Mouse (Mus musculus): ENCODE data around the gene Prl7d1. TPM values are rescaled to one million over a fixed set of nuclear protein-coding genes. Genes with fewer than 3 reads are reported as not detected.
"Not testable (repeated sequence)": the region's sequence is repeated elsewhere in the genome, so short reads cannot be mapped to it uniquely, and the experiment has no call there.

Prl7d1 gene
- total RNA-seq (2021): not detected
- long read RNA-seq: 0 reads

GRCm38 (mm10) chr13:27716636-27717035, at the start of gene Prl7d1:
Gene Prl7d1 (minus strand): TSS chr13:27716736.
- DNase-seq (ENCODE audit: low spot score in 2 of 2): no peak

GRCm38 (mm10) chr13:27734512-27735186, 18.1 kb upstream of the Prl7d1 start:
- DNase-seq (ENCODE audit: low spot score in 2 of 2): no peak

GRCm38 (mm10) chr13:27730286-27730959, 13.9 kb upstream of the Prl7d1 start:
- DNase-seq (ENCODE audit: low spot score in 2 of 2): not testable (repeated sequence)

GRCm38 (mm10) chr13:27725057-27725456, 8.5 kb upstream of the Prl7d1 start:
- not testable (repeated sequence) for DNase-seq (ENCODE audit: low spot score in 2 of 2)

GRCm38 (mm10) chr13:27706521-27706920, 10.0 kb downstream of the Prl7d1 start:
- no peak for DNase-seq (ENCODE audit: low spot score in 2 of 2)

- DNase-seq (ENCODE audit: low spot score in 2 of 2): no peak
Observed at GRCm38 (mm10) chr13:27667936-27668335, 48.6 kb downstream of the Prl7d1 start, which contains the start of gene Prl7a2. Gene Prl7a2 (minus strand): TSS chr13:27668036.

- DNase-seq (ENCODE audit: low spot score in 2 of 2): no peak
Observed at GRCm38 (mm10) chr13:27660747-27661146, 55.8 kb downstream of the Prl7d1 start.

Other genes starting within 250 kb of the Prl7d1 start
- gene Prl8a8, start 203.5 kb downstream of the Prl7d1 start, total RNA-seq (2021): not detected
- not detected for gene Prl8a9, start 152.1 kb downstream of the Prl7d1 start, total RNA-seq (2021)
- gene Prl8a1, start 134.6 kb downstream of the Prl7d1 start, total RNA-seq (2021): not detected
- not detected for gene Prl7b1, start 106.2 kb downstream of the Prl7d1 start, total RNA-seq (2021)
- gene Prl7a1, start 74.2 kb downstream of the Prl7d1 start, total RNA-seq (2021): not detected
- gene Prl7a2, start 48.7 kb downstream of the Prl7d1 start, total RNA-seq (2021): not detected
- gene Prl7c1, start 64.1 kb upstream of the Prl7d1 start, total RNA-seq (2021): not detected
- not detected for gene Prl2a1, start 84.9 kb upstream of the Prl7d1 start, total RNA-seq (2021)
- gene Prl2c1, start 132.6 kb upstream of the Prl7d1 start, total RNA-seq (2021): not detected